Mouse (Mus musculus) liver, adult 2 months (tissue): ENCODE results near the gene Cstf2t.

ENCODE experiments used
- CTCF ChIP-seq: fragments of 200-500 bp; IDR thresholded peaks from 2 replicates; pipeline ENCODE4 v1.5.1; 2011; ENCODE audit warnings: low read depth, low read length, control low read depth
- POLR2A ChIP-seq: fragments of 200-500 bp; IDR thresholded peaks from 2 replicates; pipeline ENCODE4 v1.6.1; 2011; ENCODE audit warnings: low read length, control low read depth; ENCODE audit not compliant: insufficient read depth; ENCODE audit errors: extremely low read depth

- TF ChIP-seq POLR2A (no peak), CTCF (no peak)
These were observed 36.0 kb upstream of the Cstf2t start for GRCm38 (mm10) chr19:31046601-31047000.
